In the genomic region with DNA sequence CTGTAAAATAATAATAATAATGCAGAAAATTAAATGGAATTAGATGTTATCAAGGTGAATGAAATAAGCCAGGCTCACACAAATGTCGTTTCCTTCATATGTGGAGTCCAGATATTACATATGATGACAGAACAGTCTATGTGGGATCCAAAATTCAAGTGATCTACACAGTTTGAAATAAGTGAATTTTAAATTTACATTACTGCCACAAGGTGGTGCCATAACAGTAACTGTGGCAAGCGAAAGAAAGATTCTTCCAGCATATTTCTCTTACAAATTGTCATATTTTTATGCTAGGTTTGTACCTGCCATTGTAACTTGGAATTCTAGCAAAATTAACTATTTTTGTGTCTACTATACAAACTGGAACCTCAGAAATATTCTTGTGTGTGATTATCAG, we compare ENCODE assay signal across 11 mouse cellular contexts.
DNase-seq lines count a peak whose midpoint lies in the region; TF ChIP-seq lines count a peak whose summit lies in the region.
"Had no signal": no experiment of that assay in that cellular context is flagged by ENCODE, and none has a peak within 500 bp of the region (broad histone marks: within the 10 kb centered on the region; RNA-seq: fewer than 3 reads in every experiment).

No protein-coding gene starts in this region.

- no peak for DNase-seq in gastrocnemius, adult 2 months
- DNase-seq in gastrocnemius, postnatal 4 days (ENCODE audit: low spot score in 2 of 2): no peak
- peak; percentile 9 for DNase-seq in lung, postnatal 36 days
- no peak for DNase-seq in lung, postnatal 10 days
- DNase-seq in brain, adult 2 months (ENCODE audit: low read depth, low spot score): peak; percentile 52
- DNase-seq in retina, postnatal 7 days (ENCODE audit: low read depth, low spot score): peak; percentile 5
- DNase-seq in spleen, postnatal 14 days (ENCODE audit: low spot score in 2 of 2): no peak
- DNase-seq in gastrocnemius, postnatal 10 days: no peak
- DNase-seq: cerebellum, adult 11 months; right cerebral cortex, adult 18-20 months; thymus, adult 2 months had no signal

- no peak overlapping the region for H3K4me3 ChIP-seq in gastrocnemius, adult 2 months

- no peak overlapping the region for H3K27ac ChIP-seq in gastrocnemius, adult 2 months

- peak; percentile 54 for TF ChIP-seq CTCF in gastrocnemius, adult 2 months (IDR thresholded peaks at IDR 0.05)

- intact Hi-C loops in gastrocnemius, adult 2 months (cut with DNase I): loop anchor here (2.0 kb wide), 1 partner anchor 315 kb away; no protein-coding TSS in a partner anchor

Comparison
In these comparisons a context has a peak if more than half of its experiments do, and no peak if none do; other contexts are left out.
1. DNase-seq: peak in lung, postnatal 36 days (single experiment), brain, adult 2 months (single experiment) and retina, postnatal 7 days (single experiment); none in gastrocnemius, adult 2 months (single experiment), gastrocnemius, postnatal 4 days (0 of 2), lung, postnatal 10 days (single experiment), spleen, postnatal 14 days (0 of 2) and gastrocnemius, postnatal 10 days (single experiment).